Mouse (Mus musculus) hindbrain, embryonic 16.5 days (tissue): ENCODE data around the gene Brinp2. TPM values are rescaled to one million over a fixed set of nuclear protein-coding genes. Genes with fewer than 3 reads are reported as not detected.

ENCODE experiments used
- ATAC-seq: fragments of 200-750 bp; cut with Nextera tagmentation; 2 replicates; pipeline ENCODE4 v1.8.0; 2017; ENCODE audit warnings: moderate TSS enrichment, moderate library complexity
- H3K27ac ChIP-seq: fragments of 300-500 bp; sonication (generic); 2 replicates; pipeline ENCODE4 v1.5.1; 2014; ENCODE audit warnings: low read depth, mild to moderate bottlenecking, control low read depth, low read length, moderate library complexity
- H3K27me3 ChIP-seq: fragments of 300-500 bp; sonication (generic); replicated peaks from 2 replicates; pipeline ENCODE4 v1.6.1; 2014; ENCODE audit warnings: low read length; ENCODE audit not compliant: control insufficient read depth, insufficient read depth
- H3K36me3 ChIP-seq: fragments of 300-500 bp; sonication (generic); 2 replicates; pipeline ENCODE4 v1.6.1; 2014; ENCODE audit warnings: mild to moderate bottlenecking, low read length, moderate library complexity, mixed read lengths; ENCODE audit not compliant: control insufficient read depth, insufficient read depth
- H3K4me1 ChIP-seq: fragments of 300-500 bp; sonication (generic); 2 replicates; pipeline ENCODE4 v1.6.1; 2014; ENCODE audit warnings: low read depth, low read length; ENCODE audit not compliant: control insufficient read depth, insufficient read depth
- H3K4me2 ChIP-seq: fragments of 300-500 bp; sonication (generic); 2 replicates; pipeline ENCODE4 v1.6.1; 2014; ENCODE audit warnings: mild to moderate bottlenecking, low read length, control low read depth, moderate library complexity
- H3K4me3 ChIP-seq: fragments of 300-500 bp; sonication (generic); 2 replicates; pipeline ENCODE4 v1.5.1; 2014; ENCODE audit warnings: mild to moderate bottlenecking, low read length, control low read depth, moderate library complexity
- H3K9ac ChIP-seq: fragments of 300-500 bp; sonication (generic); 2 replicates; pipeline ENCODE4 v1.6.1; 2014; ENCODE audit warnings: low read depth, mild to moderate bottlenecking, control low read depth, low read length, moderate library complexity
- H3K9me3 ChIP-seq: fragments of 300-500 bp; sonication (generic); 2 replicates; pipeline ENCODE4 v1.6.1; 2014; ENCODE audit warnings: mild to moderate bottlenecking, low read length, moderate library complexity; ENCODE audit not compliant: control insufficient read depth
- WGBS: fragments of 180-500 bp; shearing (Covaris S2); extraction: QIAGEN DNeasy Blood & Tissue Kit; methylation state at CpG from one replicate; pipeline ENCODE4 v1.1.7; 2014; 5-methylcytosine and 5-hydroxymethylcytosine counted together
- polyA plus RNA-seq: library from polyadenylated mRNA; unstranded; fragments of >200 nt; fragmentation: Nextera tagmentation; extraction: Ambion mirVana; gene quantifications from 2 replicates; pipeline ENCODE4 v1.2.1, GENCODE M21; 2015

Gene Brinp2
- 32.7 and 33.4 TPM in 2 replicates for polyA plus RNA-seq

- H3K36me3 ChIP-seq: no peaks in the 10 kb centered on the region
- peak within 1 kb of the TSS; percentile 84 for H3K27ac ChIP-seq
- no peaks in the 10 kb centered on the region for H3K9me3 ChIP-seq
- peak; percentile 98 for ATAC-seq
- H3K9ac ChIP-seq: peak within 1 kb of the TSS; percentile 77
- no peaks in the 10 kb centered on the region for H3K27me3 ChIP-seq
- peaks cover 14% of the 10 kb centered on the region for H3K4me1 ChIP-seq
- under 1% methylated on average over 30 of the region's 30 CpGs for WGBS
- peak within 1 kb of the TSS; percentile 73 for H3K4me3 ChIP-seq
- peak within 1 kb of the TSS; percentile 85 for H3K4me2 ChIP-seq
These were observed at the start of gene Brinp2 for GRCm38 (mm10) chr1:158356051-158356461. Gene Brinp2, minus strand, starts transcription at chr1:158356326.

- WGBS: 57% methylated on average over 2 of the region's 2 CpGs
- Histone ChIP-seq H3K4me3 (no peak overlapping the region), H3K4me2 (no peak overlapping the region), H3K27me3 (no peaks in the 10 kb centered on the region), H3K9me3 (no peaks in the 10 kb centered on the region), H3K36me3 (no peaks in the 10 kb centered on the region), H3K9ac (no peak overlapping the region), H3K27ac (no peak overlapping the region), H3K4me1 (no peaks in the 10 kb centered on the region)
- ATAC-seq: no peak
These were observed 44.8 kb upstream of the Brinp2 start for GRCm38 (mm10) chr1:158400898-158401297.

- Histone ChIP-seq H3K4me3 (no peak overlapping the region), H3K27ac (no peak overlapping the region), H3K4me1 (no peaks in the 10 kb centered on the region), H3K9me3 (no peaks in the 10 kb centered on the region), H3K36me3 (no peaks in the 10 kb centered on the region), H3K27me3 (no peaks in the 10 kb centered on the region), H3K4me2 (no peak overlapping the region), H3K9ac (no peak overlapping the region)
- 92% methylated on average over 2 of the region's 2 CpGs for WGBS
- ATAC-seq: no peak
These were observed 40.9 kb upstream of the Brinp2 start for GRCm38 (mm10) chr1:158397058-158397457.

GRCm38 (mm10) chr1:158390693-158391092 lies 34.6 kb upstream of the Brinp2 start:
- ATAC-seq: 0 out of 2 replicates have a peak, but pooled peaks have one; percentile 54
- H3K27me3 ChIP-seq: no peaks in the 10 kb centered on the region
- no peak overlapping the region for H3K4me2 ChIP-seq
- no peak overlapping the region for H3K4me3 ChIP-seq
- no peaks in the 10 kb centered on the region; the same call in 1 of the 2 replicates for H3K4me1 ChIP-seq
- no peak overlapping the region for H3K9ac ChIP-seq
- no peak overlapping the region; the same call in 1 of the 2 replicates for H3K27ac ChIP-seq
- no peaks in the 10 kb centered on the region for H3K9me3 ChIP-seq
- H3K36me3 ChIP-seq: 0 out of 2 replicates have a peak, but pooled peaks cover 3% of the 10 kb centered on the region
- WGBS: 62% methylated on average over 4 of the region's 4 CpGs

- Histone ChIP-seq H3K27ac (no peak overlapping the region), H3K36me3 (0 out of 2 replicates have a peak, but pooled peaks cover 6% of the 10 kb centered on the region), H3K4me2 (no peak overlapping the region), H3K9me3 (no peaks in the 10 kb centered on the region), H3K4me1 (no peaks in the 10 kb centered on the region; the same call in 1 of the 2 replicates), H3K9ac (no peak overlapping the region), H3K4me3 (no peak overlapping the region), H3K27me3 (no peaks in the 10 kb centered on the region)
- ATAC-seq: no peak
- 95% methylated on average over 4 of the region's 4 CpGs for WGBS
These were observed 32.9 kb upstream of the Brinp2 start for GRCm38 (mm10) chr1:158388995-158389394.

- Histone ChIP-seq H3K4me2 (no peak overlapping the region), H3K36me3 (0 out of 2 replicates have a peak, but pooled peaks cover 6% of the 10 kb centered on the region), H3K4me1 (no peaks in the 10 kb centered on the region; the same call in 1 of the 2 replicates), H3K27ac (no peak overlapping the region), H3K4me3 (no peak overlapping the region), H3K9ac (no peak overlapping the region), H3K27me3 (no peaks in the 10 kb centered on the region), H3K9me3 (no peaks in the 10 kb centered on the region)
- WGBS: 21% methylated on average over 3 of the region's 3 CpGs
- peak; percentile 65 for ATAC-seq
These were observed 30.7 kb upstream of the Brinp2 start for GRCm38 (mm10) chr1:158386781-158387180.

GRCm38 (mm10) chr1:158385311-158385710 lies 29.2 kb upstream of the Brinp2 start:
- WGBS: 88% methylated on average over 2 of the region's 2 CpGs
- Histone ChIP-seq H3K4me1 (no peaks in the 10 kb centered on the region), H3K27ac (no peak overlapping the region), H3K9ac (no peak overlapping the region), H3K9me3 (no peaks in the 10 kb centered on the region), H3K4me3 (no peak overlapping the region), H3K36me3 (0 out of 2 replicates have a peak, but pooled peaks cover 8% of the 10 kb centered on the region), H3K27me3 (no peaks in the 10 kb centered on the region), H3K4me2 (no peak overlapping the region)
- no peak for ATAC-seq

GRCm38 (mm10) chr1:158383210-158383609 lies 27.1 kb upstream of the Brinp2 start:
- no peaks in the 10 kb centered on the region for H3K4me1 ChIP-seq
- no peak overlapping the region for H3K4me3 ChIP-seq
- H3K27ac ChIP-seq: no peak overlapping the region
- H3K36me3 ChIP-seq: 0 out of 2 replicates have a peak, but pooled peaks cover 8% of the 10 kb centered on the region
- 86% methylated on average over 3 of the region's 3 CpGs for WGBS
- no peaks in the 10 kb centered on the region for H3K27me3 ChIP-seq
- no peak overlapping the region for H3K9ac ChIP-seq
- ATAC-seq: no peak
- H3K4me2 ChIP-seq: no peak overlapping the region
- H3K9me3 ChIP-seq: no peaks in the 10 kb centered on the region

- WGBS: 54% methylated on average over 6 of the region's 6 CpGs
- no peak overlapping the region for H3K4me2 ChIP-seq
- H3K4me3 ChIP-seq: no peak overlapping the region
- 0 out of 2 replicates have a peak, but pooled peaks have one; percentile 48 for ATAC-seq
- 0 out of 2 replicates have a peak, but pooled peaks cover 5% of the 10 kb centered on the region for H3K36me3 ChIP-seq
- H3K4me1 ChIP-seq: no peaks in the 10 kb centered on the region
- H3K9ac ChIP-seq: no peak overlapping the region
- H3K9me3 ChIP-seq: no peaks in the 10 kb centered on the region
- no peak overlapping the region for H3K27ac ChIP-seq
- H3K27me3 ChIP-seq: no peaks in the 10 kb centered on the region
These were observed 26.2 kb upstream of the Brinp2 start for GRCm38 (mm10) chr1:158382277-158382676.
